Mouse (Mus musculus) midbrain, embryonic 16.5 days (tissue): ENCODE data around the gene Gm5148. TPM values are rescaled to one million over a fixed set of nuclear protein-coding genes. Genes with fewer than 3 reads are reported as not detected.

Source experiments
- ATAC-seq: fragments of 200-750 bp; cut with Nextera tagmentation; 2 replicates; pipeline ENCODE4 v1.8.0; 2017; ENCODE audit warnings: moderate TSS enrichment
- H3K27ac ChIP-seq: fragments of 300-500 bp; sonication (generic); 2 replicates; pipeline ENCODE4 v1.5.1; 2014; ENCODE audit warnings: mild to moderate bottlenecking, low read length, mixed read lengths
- H3K27me3 ChIP-seq: fragments of 300-500 bp; sonication (generic); 2 replicates; pipeline ENCODE4 v1.6.1; 2014; ENCODE audit warnings: low read depth, low read length, mixed read lengths; ENCODE audit not compliant: control insufficient read depth, insufficient read depth
- H3K36me3 ChIP-seq: fragments of 300-500 bp; sonication (generic); 2 replicates; pipeline ENCODE4 v1.6.1; 2014; ENCODE audit warnings: mild to moderate bottlenecking, low read length, moderate library complexity, mixed read lengths; ENCODE audit not compliant: control insufficient read depth, insufficient read depth
- H3K4me1 ChIP-seq: fragments of 300-500 bp; sonication (generic); 2 replicates; pipeline ENCODE4 v1.6.1; 2014; ENCODE audit warnings: mild to moderate bottlenecking, low read length, mixed read lengths; ENCODE audit not compliant: control insufficient read depth, insufficient read depth
- H3K4me2 ChIP-seq: fragments of 300-500 bp; sonication (generic); 2 replicates; pipeline ENCODE4 v1.6.1; 2014; ENCODE audit warnings: mild to moderate bottlenecking, low read length, mixed read lengths
- H3K4me3 ChIP-seq: fragments of 300-500 bp; sonication (generic); 2 replicates; pipeline ENCODE4 v1.5.1; 2014; ENCODE audit warnings: low read depth, mild to moderate bottlenecking, low read length, moderate library complexity, mixed read lengths
- H3K9ac ChIP-seq: fragments of 300-500 bp; sonication (generic); 2 replicates; pipeline ENCODE4 v1.6.1; 2014; ENCODE audit warnings: low read depth, low read length, mixed read lengths
- H3K9me3 ChIP-seq: fragments of 300-500 bp; sonication (generic); replicated peaks from 2 replicates; pipeline ENCODE4 v1.6.1; 2014; ENCODE audit warnings: mild to moderate bottlenecking, low read length, mixed read lengths; ENCODE audit not compliant: control insufficient read depth, poor library complexity, severe bottlenecking
- WGBS: fragments of 180-500 bp; shearing (Covaris S2); extraction: QIAGEN DNeasy Blood & Tissue Kit; methylation state at CpG from one replicate; pipeline ENCODE4 v1.1.7; 2014; 5-methylcytosine and 5-hydroxymethylcytosine counted together
- polyA plus RNA-seq: library from polyadenylated mRNA; unstranded; fragments of >200 nt; fragmentation: Nextera tagmentation; extraction: Ambion mirVana; gene quantifications from 2 replicates; pipeline ENCODE4 v1.2.1, GENCODE M21; 2015

Gm5148 gene
- polyA plus RNA-seq, 1 experiment from 2014 or later: 16.2 TPM

GRCm38 (mm10) chr3:37727392-37727791, 3.1 kb upstream of the Gm5148 start:
- H3K9me3 ChIP-seq: no peaks in the 10 kb centered on the region
- 85% methylated on average over 5 of the region's 5 CpGs for WGBS
- H3K27me3 ChIP-seq: no peaks in the 10 kb centered on the region
- no peak overlapping the region for H3K27ac ChIP-seq
- H3K4me1 ChIP-seq: peaks cover 10% of the 10 kb centered on the region
- no peaks in the 10 kb centered on the region for H3K36me3 ChIP-seq
- no peak overlapping the region for H3K4me2 ChIP-seq
- ATAC-seq: no peak
- no peak overlapping the region for H3K4me3 ChIP-seq
- no peak overlapping the region for H3K9ac ChIP-seq

- no peak overlapping the region for H3K9ac ChIP-seq
- H3K27me3 ChIP-seq: no peaks in the 10 kb centered on the region
- peaks cover 14% of the 10 kb centered on the region for H3K4me1 ChIP-seq
- no peaks in the 10 kb centered on the region for H3K9me3 ChIP-seq
- H3K4me3 ChIP-seq: no peak overlapping the region
- ATAC-seq: no peak
- 84% methylated on average over 4 of the region's 4 CpGs for WGBS
- no peak overlapping the region for H3K27ac ChIP-seq
- no peak overlapping the region for H3K4me2 ChIP-seq
- no peaks in the 10 kb centered on the region for H3K36me3 ChIP-seq
Measured at GRCm38 (mm10) chr3:37726501-37727140, 2.3 kb upstream of the Gm5148 start.

- Histone ChIP-seq H3K27me3 (no peaks in the 10 kb centered on the region), H3K4me1 (peaks cover 14% of the 10 kb centered on the region), H3K9me3 (no peaks in the 10 kb centered on the region), H3K4me2 (peak overlapping the region; percentile 64), H3K36me3 (no peaks in the 10 kb centered on the region), H3K27ac (peak overlapping the region; percentile 87; the same call in 1 of the 2 replicates), H3K9ac (no peak overlapping the region), H3K4me3 (no peak overlapping the region)
- WGBS: 89% methylated on average over 6 of the region's 6 CpGs
- no peak for ATAC-seq
Measured at GRCm38 (mm10) chr3:37724946-37725735, 851 bp upstream of the Gm5148 start.

- under 1% methylated on average over 17 of the region's 17 CpGs for WGBS
- H3K27me3 ChIP-seq: no peaks in the 10 kb centered on the region
Measured at GRCm38 (mm10) chr3:37723662-37724170, 574 bp downstream of the Gm5148 start.

GRCm38 (mm10) chr3:37723061-37723521, 1.2 kb downstream of the Gm5148 start:
- Histone ChIP-seq H3K9me3 (no peaks in the 10 kb centered on the region), H3K36me3 (no peaks in the 10 kb centered on the region), H3K4me1 (peaks cover 14% of the 10 kb centered on the region), H3K4me2 (peak overlapping the region; percentile 64), H3K9ac (peak overlapping the region; percentile 76), H3K27me3 (no peaks in the 10 kb centered on the region), H3K4me3 (peak overlapping the region; percentile 50), H3K27ac (peak overlapping the region; percentile 87)
- 9% methylated on average over 11 of the region's 11 CpGs for WGBS
- peak; percentile 55 for ATAC-seq

More at GRCm38 (mm10) chr3:37723662-37724170, 574 bp downstream of the Gm5148 start:
- peak overlapping the region; percentile 76 for H3K9ac ChIP-seq
- H3K4me3 ChIP-seq: peak overlapping the region; percentile 50
- H3K9me3 ChIP-seq: no peaks in the 10 kb centered on the region
- H3K27ac ChIP-seq: peak overlapping the region; percentile 87
- peaks cover 14% of the 10 kb centered on the region for H3K4me1 ChIP-seq
- ATAC-seq: peak; percentile 76
- H3K4me2 ChIP-seq: peak overlapping the region; percentile 64
- no peaks in the 10 kb centered on the region for H3K36me3 ChIP-seq

GRCm38 (mm10) chr3:37722487-37723060, 1.7 kb downstream of the Gm5148 start:
- ATAC-seq: 0 out of 2 replicates have a peak, but pooled peaks have one; percentile 14
- H3K4me3 ChIP-seq: peak overlapping the region; percentile 50
- H3K27ac ChIP-seq: peak overlapping the region; percentile 87
- H3K9me3 ChIP-seq: no peaks in the 10 kb centered on the region
- peak overlapping the region; percentile 76 for H3K9ac ChIP-seq
- H3K4me2 ChIP-seq: peak overlapping the region; percentile 64
- no peaks in the 10 kb centered on the region for H3K27me3 ChIP-seq
- 40% methylated on average over 12 of the region's 12 CpGs for WGBS
- H3K36me3 ChIP-seq: no peaks in the 10 kb centered on the region
- peaks cover 14% of the 10 kb centered on the region for H3K4me1 ChIP-seq

- H3K36me3 ChIP-seq: no peaks in the 10 kb centered on the region
- H3K4me3 ChIP-seq: no peak overlapping the region
- H3K4me1 ChIP-seq: peaks cover 4% of the 10 kb centered on the region; the same call in 1 of the 2 replicates
- 88% methylated on average over 2 of the region's 2 CpGs for WGBS
- no peaks in the 10 kb centered on the region for H3K9me3 ChIP-seq
- no peak for ATAC-seq
- no peak overlapping the region for H3K4me2 ChIP-seq
- H3K27me3 ChIP-seq: no peaks in the 10 kb centered on the region
- no peak overlapping the region for H3K27ac ChIP-seq
- H3K9ac ChIP-seq: no peak overlapping the region
Measured at GRCm38 (mm10) chr3:37716992-37717391, 7.3 kb downstream of the Gm5148 start.

GRCm38 (mm10) chr3:37715734-37716133, 8.6 kb downstream of the Gm5148 start:
- ATAC-seq: 0 out of 2 replicates have a peak, but pooled peaks have one; percentile 42
- WGBS: 89% methylated on average over 7 of the region's 7 CpGs

More at GRCm38 (mm10) chr3:37715734-37716133, 8.6 kb downstream of the Gm5148 start:
- H3K9me3 ChIP-seq: no peaks in the 10 kb centered on the region
- peaks cover 4% of the 10 kb centered on the region; the same call in 1 of the 2 replicates for H3K4me1 ChIP-seq
- no peak overlapping the region for H3K27ac ChIP-seq
- no peak overlapping the region for H3K4me2 ChIP-seq
- H3K9ac ChIP-seq: no peak overlapping the region
- no peak overlapping the region for H3K4me3 ChIP-seq
- no peaks in the 10 kb centered on the region for H3K27me3 ChIP-seq
- H3K36me3 ChIP-seq: no peaks in the 10 kb centered on the region
